Mouse (Mus musculus) natural killer cell, adult 2 months (primary cell): ENCODE data around the gene Ankrd44.

ENCODE experiments used
- DNase-seq, 2 experiments: peaks; one replicate each; pipeline ENCODE4 v3.0.0; 2022; ENCODE audit warnings: low spot score in 2 of 2

The Ankrd44 gene

DNA sequence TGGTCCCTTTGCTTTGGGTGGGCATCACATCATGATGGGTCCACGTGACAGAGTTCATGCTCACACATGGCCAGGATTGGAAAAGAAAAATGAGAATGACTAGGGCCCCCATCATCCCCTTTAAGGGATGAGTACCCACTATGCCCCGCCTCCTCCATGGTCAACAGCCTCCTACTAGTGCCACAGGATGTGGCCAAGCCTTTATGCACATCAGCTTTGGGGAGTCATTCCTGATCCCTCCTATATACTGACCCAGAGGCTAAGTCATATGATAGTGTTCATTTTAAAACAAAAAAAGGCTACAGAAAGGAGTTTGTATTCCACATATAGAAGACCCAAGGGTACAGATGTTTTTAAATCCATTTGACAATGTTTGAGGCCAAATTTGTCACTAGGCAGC lies 287.1 kb downstream of the Ankrd44 start:
- DNase-seq, result no peak

- DNase-seq, result no peak
Observed at GRCm38 (mm10) chr1:54637340-54637739, 288.8 kb downstream of the Ankrd44 start.

- no peak for DNase-seq
Observed at GRCm38 (mm10) chr1:54629106-54629505, 297.1 kb downstream of the Ankrd44 start.

DNA sequence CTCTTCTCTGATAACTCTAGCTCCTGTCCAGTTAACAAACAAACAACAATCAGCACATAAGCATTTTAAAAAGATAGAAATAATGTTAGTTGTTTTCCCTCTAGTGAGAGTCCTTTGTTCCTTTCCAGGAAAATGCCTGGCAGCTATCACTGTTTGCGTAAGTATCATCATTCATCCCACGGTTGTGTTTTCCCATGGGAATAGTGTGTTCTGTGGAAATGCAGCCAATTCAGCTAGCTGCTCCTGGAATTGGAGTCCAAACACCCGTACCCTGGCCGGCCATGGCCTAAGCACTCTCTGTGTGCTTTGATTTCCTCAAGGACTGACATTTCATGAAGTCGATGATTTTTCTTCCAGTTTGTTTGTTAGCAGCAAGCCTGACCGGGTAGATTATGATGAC lies 311.2 kb downstream of the Ankrd44 start:
- no peak for DNase-seq

DNA sequence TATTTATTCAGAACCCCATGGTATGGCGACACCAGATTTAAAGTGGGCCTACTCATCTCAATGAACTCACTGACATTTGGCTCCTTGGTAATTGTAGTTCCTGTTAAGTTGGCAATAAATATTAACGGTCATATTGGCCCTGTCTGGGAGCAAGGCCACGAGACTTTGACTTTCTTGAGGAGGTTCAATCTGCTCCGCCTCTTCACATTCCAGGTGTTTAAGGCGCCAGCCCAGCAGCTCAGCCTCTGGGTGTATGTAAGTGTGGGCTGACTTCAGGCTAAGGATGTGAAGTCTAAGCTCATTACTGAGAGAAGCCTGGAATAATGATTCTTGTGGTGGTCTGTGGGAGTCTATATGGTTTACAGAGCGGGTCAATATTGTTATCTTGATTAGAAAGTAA lies 313.8 kb downstream of the Ankrd44 start:
- no peak for DNase-seq

- DNase-seq, result no peak
Observed at GRCm38 (mm10) chr1:54611891-54612290, 314.3 kb downstream of the Ankrd44 start.

DNA sequence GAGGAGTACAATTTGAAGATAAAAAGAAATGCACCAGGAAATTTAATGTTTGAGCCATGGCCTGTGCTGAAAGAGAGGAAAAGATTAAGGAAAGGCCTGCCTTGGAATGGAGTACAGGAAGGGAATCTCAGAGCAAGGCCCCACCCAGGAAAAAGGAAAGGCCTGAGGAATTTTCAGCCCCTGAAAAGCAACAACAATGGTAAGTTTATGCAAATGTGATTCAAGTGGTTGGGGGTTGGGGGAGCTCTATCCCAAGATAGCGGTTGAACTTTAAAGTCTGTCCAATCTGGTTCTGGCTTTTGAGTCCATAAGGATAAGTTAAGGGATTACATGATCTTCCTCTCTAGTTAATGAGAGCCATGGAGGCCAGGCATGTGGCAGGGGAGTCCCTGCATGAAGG lies 319.3 kb downstream of the Ankrd44 start:
- DNase-seq, result no peak

GRCm38 (mm10) chr1:54601692-54602091 lies 324.5 kb downstream of the Ankrd44 start:
- DNase-seq, result no peak

DNA sequence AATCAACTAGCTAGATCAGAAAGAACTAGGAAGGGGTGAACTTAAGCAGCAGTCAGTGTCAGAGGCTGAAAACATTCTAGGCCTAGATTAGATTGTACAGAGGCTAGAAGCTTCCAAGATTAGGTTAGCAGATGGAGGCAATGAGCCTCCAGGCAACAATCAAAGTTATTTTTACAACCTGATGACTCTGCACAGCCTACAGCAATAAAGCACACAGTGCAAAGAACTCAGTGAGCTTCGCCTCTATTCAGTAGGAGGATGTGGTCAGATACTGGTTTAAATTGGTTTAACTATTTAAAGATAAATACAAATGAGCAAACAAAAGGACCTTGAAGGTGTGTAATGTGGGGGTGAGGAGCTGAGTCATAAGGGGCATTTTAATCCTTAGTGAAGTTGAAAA lies 325.9 kb downstream of the Ankrd44 start:
- no peak for DNase-seq

- DNase-seq, result no peak
Observed at GRCm38 (mm10) chr1:54597594-54598217, 328.5 kb downstream of the Ankrd44 start.

DNA sequence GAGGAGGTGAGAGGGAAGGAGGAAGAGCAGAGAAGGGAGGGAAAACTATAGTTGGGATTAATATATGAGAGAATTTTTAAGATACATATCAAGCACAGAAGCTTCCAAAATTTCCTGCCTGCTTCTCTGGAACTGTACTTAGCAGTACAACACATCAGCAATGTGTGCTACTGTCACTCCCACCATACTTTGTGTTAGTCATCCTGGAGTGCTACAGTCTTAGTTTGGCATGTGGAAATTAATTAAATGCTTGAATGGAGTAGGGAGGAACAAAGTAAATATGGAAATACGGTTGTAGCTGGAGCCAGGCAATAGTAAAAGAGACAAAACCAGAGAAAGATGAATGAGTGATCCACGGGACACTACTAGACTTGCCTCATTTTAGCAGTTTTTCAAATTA lies 330.0 kb downstream of the Ankrd44 start:
- no peak for DNase-seq
